Mouse (Mus musculus): Measurements from ENCODE around the gene Erbb4.

GRCm38 (mm10) chr1:69108159-69108925 lies 483 bp upstream of the Erbb4 start:
- no peak for TF ChIP-seq TAL1 (IDR thresholded peaks at IDR 0.05; ENCODE audit: low read length)
- TF ChIP-seq GATA1 (IDR thresholded peaks at IDR 0.05; ENCODE audit: low read length): no peak

All from erythroblast, embryonic 14.5 days (primary cell).